Mouse (Mus musculus) pancreas, adult 10 weeks (tissue): ENCODE results near the gene Gm20661. TPM values are rescaled to one million over a fixed set of nuclear protein-coding genes. Genes with fewer than 3 reads are reported as not detected.

Experiments
- polyA plus RNA-seq: library from polyadenylated mRNA; stranded (reverse); fragments of 350-450 nt; fragmentation: Illumina TruSeq; extraction: RNeasy Lipid Tissue Mini Kit (QIAGEN cat#74804); gene quantifications from one replicate; pipeline ENCODE4 v1.2.3, GENCODE M21; 2015; ENCODE audit warnings: low read depth, low replicate concordance; ENCODE audit not compliant: insufficient read depth

Gene Gm20661
- polyA plus RNA-seq: not detected

DNA sequence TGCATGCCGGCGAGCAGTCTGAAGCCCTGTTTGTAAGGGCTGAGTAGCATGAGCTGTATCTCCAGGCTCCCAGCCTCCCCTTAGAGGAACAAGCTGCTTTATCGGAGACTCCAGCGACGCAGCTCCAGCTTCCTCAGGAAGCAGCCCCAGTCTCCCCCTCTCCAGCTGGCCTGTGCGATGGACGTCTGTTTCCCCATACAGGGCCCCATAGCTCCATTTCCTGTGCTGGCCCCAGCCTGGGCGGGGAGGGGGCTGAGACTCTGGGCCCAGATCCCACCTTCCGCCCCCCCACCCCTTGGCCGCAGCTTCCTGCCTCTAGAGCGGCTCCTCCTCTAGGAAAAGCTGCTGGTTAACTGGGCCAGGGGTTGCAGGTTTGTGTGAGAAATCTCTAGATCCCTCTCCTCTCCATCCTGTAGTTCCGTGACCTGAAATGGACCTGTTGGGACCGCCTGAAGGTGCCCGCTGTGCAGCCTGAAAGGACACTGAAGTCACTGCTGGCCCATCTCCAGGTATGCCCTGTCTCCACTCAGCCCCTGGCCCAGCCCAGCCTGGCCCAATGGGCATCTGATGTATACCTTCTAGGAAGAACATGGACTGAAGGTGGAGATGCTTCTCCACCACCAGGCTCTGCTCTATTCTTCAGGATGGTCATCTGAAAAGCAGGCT lies at the start of gene Gm20661:
Gene Gm20661 (plus strand): TSS at position 378 of the 666 bp plus-strand sequence.

GRCm38 (mm10) chr9:107935374-107935773 lies 47.5 kb upstream of the Gm20661 start, which contains the start of gene Camkv:
Camkv (plus strand) TSS chr9:107935674.

DNA sequence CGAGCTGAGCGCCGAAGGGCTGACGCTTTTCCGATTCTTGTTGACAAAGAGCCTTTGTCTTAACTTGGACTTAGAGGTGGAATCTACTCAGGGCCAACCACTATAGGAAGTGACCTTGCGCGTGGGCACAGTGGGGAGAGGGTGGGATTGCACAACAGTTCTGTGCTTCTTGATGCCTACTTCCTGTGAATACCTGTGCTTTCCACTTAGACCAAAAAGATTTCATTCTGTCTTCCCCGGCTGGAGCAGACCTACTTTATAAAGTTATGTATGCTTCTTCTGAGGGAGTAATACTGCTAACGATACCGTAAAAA lies 33.0 kb upstream of the Gm20661 start, which contains the start of gene Traip:
Gene Traip (plus strand): TSS at position 215 of the 314 bp plus-strand sequence.

DNA sequence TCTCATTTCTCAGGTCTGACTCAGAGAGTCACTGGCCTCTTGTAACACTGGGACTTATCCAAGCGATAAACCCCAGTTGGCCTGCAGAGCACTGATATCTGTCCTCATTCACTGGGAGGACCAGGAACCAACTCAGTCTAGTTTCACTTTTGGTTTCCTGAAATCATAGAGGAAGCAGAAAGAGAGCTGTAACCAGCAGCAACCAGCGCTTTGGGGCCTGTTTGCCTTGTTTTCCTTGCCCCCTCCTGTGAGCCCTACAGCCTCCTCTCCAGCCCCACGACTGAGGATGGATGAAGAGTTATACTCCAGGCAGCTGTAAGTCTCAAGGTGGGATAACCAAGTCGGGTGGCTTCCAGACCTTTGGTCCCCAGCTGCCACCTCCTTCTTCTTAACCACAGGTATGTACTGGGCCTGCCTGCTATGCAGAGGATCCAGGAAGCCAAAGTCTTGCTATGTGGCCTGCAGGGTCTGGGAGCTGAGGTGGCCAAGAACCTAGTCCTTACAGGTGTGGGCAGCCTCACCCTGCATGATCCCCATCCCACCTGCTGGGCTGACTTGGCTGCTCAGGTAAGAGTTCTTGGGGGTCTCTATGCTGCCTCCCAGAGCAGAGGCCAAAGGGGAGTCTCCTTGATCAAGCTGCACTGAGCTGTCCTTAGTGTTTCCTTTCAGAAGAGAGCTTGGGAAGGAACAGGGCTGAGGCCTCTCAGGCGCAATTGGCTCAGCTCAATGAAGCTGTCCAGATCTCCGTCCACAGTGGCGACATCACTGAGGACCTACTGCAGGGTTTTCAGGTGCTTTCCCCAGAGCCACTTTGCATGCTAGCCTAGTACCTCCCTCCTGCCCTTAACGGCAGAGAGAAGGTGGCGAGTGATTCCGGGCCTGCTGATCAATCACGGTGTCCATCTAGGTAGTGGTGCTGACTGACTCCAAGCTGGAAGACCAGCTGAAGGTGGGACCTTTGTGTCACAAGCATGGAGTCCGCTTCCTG lies 7.2 kb upstream of the Gm20661 start, which contains the start of gene Uba7:
Gene Uba7 (plus strand): TSS at position 107 of the 988 bp plus-strand sequence.

DNA sequence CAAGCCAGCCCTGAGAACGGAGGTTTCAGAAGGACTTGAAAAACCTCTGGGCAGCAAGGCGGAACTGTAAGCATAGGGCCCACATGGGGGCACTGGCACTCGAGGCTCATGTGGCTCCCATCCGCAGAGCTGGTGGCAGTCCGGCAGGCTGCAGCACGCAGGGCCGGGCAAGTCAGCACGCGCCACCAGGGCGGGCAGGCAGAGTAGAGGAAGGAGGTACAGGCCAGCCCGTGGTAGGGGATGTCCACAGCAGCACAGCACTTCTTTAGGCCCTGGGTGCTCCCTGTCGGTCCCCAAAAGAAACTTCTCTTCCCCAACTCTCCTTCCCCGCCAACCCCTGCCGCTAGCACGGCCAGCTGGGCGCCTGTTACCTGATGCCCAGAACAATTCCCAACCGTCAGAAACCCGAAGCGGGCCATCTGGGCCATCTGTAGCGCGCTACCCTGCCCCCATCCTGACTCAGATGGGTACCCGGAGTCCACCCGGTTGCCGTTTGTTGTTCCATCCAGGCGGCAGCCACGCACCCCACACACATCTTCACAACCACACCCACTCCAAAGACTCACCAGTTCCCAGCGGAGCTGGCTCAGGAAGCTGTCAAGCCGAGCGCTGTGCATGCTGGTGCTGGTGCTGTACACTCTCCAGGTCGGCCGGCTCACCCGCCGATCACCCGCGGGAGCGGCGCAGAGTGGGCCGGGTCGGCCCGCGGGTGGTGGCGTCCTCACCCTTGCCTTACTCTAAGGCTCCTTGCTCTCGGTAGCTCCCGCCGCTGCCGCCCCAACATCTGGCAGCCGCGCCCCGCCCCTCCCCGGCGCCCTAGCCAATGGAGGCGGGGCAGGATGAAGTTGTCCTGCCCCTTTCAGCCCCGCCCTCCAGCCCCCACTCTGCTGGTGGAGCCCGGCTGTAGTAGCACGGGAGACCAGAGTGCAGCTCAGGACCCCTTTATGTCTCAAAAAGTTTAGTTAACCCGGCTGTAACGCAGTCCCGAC lies 2.6 kb downstream of the Gm20661 start, which contains the start of gene Inka1:
Gene Inka1 (minus strand): TSS at position 749 of the 989 bp plus-strand sequence.

GRCm38 (mm10) chr9:107992197-107992596 lies 9.3 kb downstream of the Gm20661 start, which contains the start of gene Cdhr4:
Cdhr4 (plus strand) TSS chr9:107992497.

DNA sequence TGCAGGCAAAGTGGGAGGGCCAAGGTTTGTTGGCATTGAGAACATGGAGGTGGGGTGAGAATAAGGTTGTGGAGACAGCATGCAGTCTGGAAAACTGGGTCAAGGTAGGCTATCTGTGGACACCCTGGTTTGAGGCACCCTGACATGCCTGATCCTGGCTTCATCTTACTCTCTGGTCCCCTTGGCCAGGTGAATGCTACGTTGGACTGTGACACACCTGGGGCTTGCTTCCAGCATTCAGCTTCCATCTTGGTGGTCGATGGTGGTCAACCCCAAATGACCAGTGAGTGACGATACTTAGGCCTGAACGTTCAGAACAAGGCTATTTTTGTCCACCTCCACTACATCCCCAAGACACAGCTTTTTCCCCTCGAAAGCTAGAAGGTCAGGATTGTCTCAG lies 13.2 kb downstream of the Gm20661 start, which contains the start of gene Gm20662:
Gene Gm20662 (plus strand): TSS at position 301 of the 400 bp plus-strand sequence.

GRCm38 (mm10) chr9:108001922-108002770 lies 19.3 kb downstream of the Gm20661 start, which contains the start of gene Ip6k1:
Ip6k1 (plus strand) TSS chr9:108002501.

Other genes with a start within 250 kb of the Gm20661 start
- 36.6 TPM for gene Rbm5, start 212.1 kb upstream of the Gm20661 start, polyA plus RNA-seq
- gene Rbm6, start 109.8 kb upstream of the Gm20661 start, polyA plus RNA-seq: 27.2 TPM
- gene Mon1a, start 94.9 kb upstream of the Gm20661 start, polyA plus RNA-seq: 9.7 TPM
- 3.4 TPM for gene Mst1r, start 76.2 kb upstream of the Gm20661 start, polyA plus RNA-seq
- not detected for gene Actl11, start 54.6 kb upstream of the Gm20661 start, polyA plus RNA-seq
- not detected for gene Camkv, start 47.4 kb upstream of the Gm20661 start, polyA plus RNA-seq
- not detected for gene Traip, start 32.9 kb upstream of the Gm20661 start, polyA plus RNA-seq
- 17.0 TPM for gene Uba7, start 7.6 kb upstream of the Gm20661 start, polyA plus RNA-seq
- gene Inka1, start 2.8 kb downstream of the Gm20661 start, polyA plus RNA-seq: 3.5 TPM
- not detected for gene Cdhr4, start 9.4 kb downstream of the Gm20661 start, polyA plus RNA-seq
- not detected for gene Gm20662, start 13.3 kb downstream of the Gm20661 start, polyA plus RNA-seq
- gene Ip6k1, start 19.4 kb downstream of the Gm20661 start, polyA plus RNA-seq: 29.1 TPM
- gene Gmppb, start 66.2 kb downstream of the Gm20661 start, polyA plus RNA-seq: 11.7 TPM
- 1.6 TPM for gene Amigo3, start 70.1 kb downstream of the Gm20661 start, polyA plus RNA-seq
- gene Mst1, start 97.4 kb downstream of the Gm20661 start, polyA plus RNA-seq: not detected
- 23.7 TPM for gene Rnf123, start 100.3 kb downstream of the Gm20661 start, polyA plus RNA-seq
- 40.1 TPM for gene Apeh, start 111.5 kb downstream of the Gm20661 start, polyA plus RNA-seq
- 0.48 TPM for gene Bsn, start 207.3 kb downstream of the Gm20661 start, polyA plus RNA-seq